Mouse (Mus musculus): ENCODE measurements around the gene Mphosph10.

- no peak for TF ChIP-seq RAD21 (IDR thresholded peaks at IDR 0.05; ENCODE audit: low read depth, low read length)
- TF ChIP-seq EP300 (IDR thresholded peaks at IDR 0.05; ENCODE audit: low read depth in 1 of 2, low read length in 2 of 2), result no peak
- no peak for TF ChIP-seq CTCF (IDR thresholded peaks at IDR 0.05 in 2 of 3, conservative IDR thresholded peaks at IDR 0.05 in 1 of 3; ENCODE audit: control insufficient read depth in 1 of 3, insufficient read depth in 1 of 3, low read depth in 2 of 3, low read length in 3 of 3, poor library complexity in 1 of 3, severe bottlenecking in 1 of 3)
- no peak for TF ChIP-seq NRF1 (IDR thresholded peaks at IDR 0.05; ENCODE audit: insufficient read depth, low read depth, low read length, poor library complexity, severe bottlenecking)
- no peak for TF ChIP-seq SMC3 (IDR thresholded peaks at IDR 0.05; ENCODE audit: low read depth, low read length)
- no peak for TF ChIP-seq MAFK (IDR thresholded peaks at IDR 0.05; ENCODE audit: borderline replicate concordance, low read depth, low read length)
- TF ChIP-seq CHD2 (IDR thresholded peaks at IDR 0.05; ENCODE audit: low read length), result no peak
- no peak for TF ChIP-seq USF2 (IDR thresholded peaks at IDR 0.05; ENCODE audit: borderline replicate concordance in 1 of 2, insufficient read depth in 1 of 2, low read depth in 1 of 2, low read length in 2 of 2)
- TF ChIP-seq POLR2A (IDR thresholded peaks at IDR 0.05; ENCODE audit: control insufficient read depth in 1 of 2, insufficient read depth in 1 of 2, low read depth in 1 of 2, low read length in 2 of 2, poor library complexity in 1 of 2), result no peak
- TF ChIP-seq RCOR1 (IDR thresholded peaks at IDR 0.05; ENCODE audit: low read depth, low read length), result no peak
- no peak for TF ChIP-seq ETS1 (IDR thresholded peaks at IDR 0.05; ENCODE audit: low read depth, low read length)
Observed at GRCm38 (mm10) chr7:64354206-64354605, 37.9 kb downstream of the Mphosph10 start.

All from MEL (cell line).